Mouse (Mus musculus): ENCODE data around the gene Stx4a. TPM values are rescaled to one million over a fixed set of nuclear protein-coding genes. Genes with fewer than 3 reads are reported as not detected.

Gene Stx4a
- polyA plus RNA-seq, 1 experiment from 2014 or later, result 39.1 TPM

DNA sequence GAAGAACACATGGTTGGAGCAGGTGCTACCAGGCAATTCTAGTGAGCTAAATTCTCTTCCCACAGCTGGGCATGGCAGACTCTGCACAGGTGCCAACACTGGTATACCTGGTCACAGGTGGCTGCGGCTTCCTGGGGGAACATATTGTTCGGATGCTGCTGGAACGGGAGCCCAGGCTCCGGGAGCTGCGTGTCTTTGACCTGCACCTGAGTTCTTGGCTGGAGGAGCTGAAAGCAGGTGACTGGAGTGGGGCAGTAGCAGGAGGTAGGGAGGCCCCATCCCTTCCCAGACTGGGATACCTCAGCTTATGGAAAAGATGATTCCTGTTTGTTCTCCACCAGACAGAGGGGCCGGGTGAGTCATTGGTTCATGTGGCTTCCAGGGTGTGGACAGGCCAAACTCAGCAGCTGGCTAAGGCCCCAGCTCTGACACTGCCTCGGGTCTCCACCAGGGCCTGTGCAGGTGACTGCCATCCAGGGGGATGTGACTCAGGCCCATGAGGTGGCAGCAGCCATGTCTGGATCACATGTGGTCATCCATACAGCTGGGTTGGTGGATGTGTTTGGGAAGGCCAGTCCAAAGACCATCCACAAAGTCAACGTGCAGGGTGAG, 23.0 kb upstream of the Stx4a start:
- Histone ChIP-seq H3K27ac (peak overlapping the region; percentile 31; the same call in 1 of the 2 replicates), H3K4me3 (replicated peaks; ENCODE audit: low read depth, low read length) (no peak overlapping the region; the same call in 1 of the 2 replicates), H3K27me3 (ENCODE audit: insufficient read depth, low read length) (no peaks in the 10 kb centered on the region), H3K9me3 (replicated peaks; ENCODE audit: low read length) (no peaks in the 10 kb centered on the region), H3K36me3 (ENCODE audit: insufficient read depth, low read length) (peaks cover 35% of the 10 kb centered on the region), H3K4me1 (replicated peaks; ENCODE audit: insufficient read depth, low read length) (0 out of 2 replicates have a peak, but pooled peaks cover 5% of the 10 kb centered on the region), H3K4me2 (ENCODE audit: low read length) (peak overlapping the region; percentile 46), H3K9ac (ENCODE audit: low read depth, low read length) (peak overlapping the region; percentile 35)
- TF ChIP-seq CTCF (IDR thresholded peaks at IDR 0.05; ENCODE audit: low read depth), result peak; percentile 13; the same call in 1 of the 2 replicates
- ATAC-seq (replicated peaks; ENCODE audit: low FRiP score, low read depth), result 0 out of 2 replicates have a peak, but pooled peaks have one; percentile 9
- WGBS, result 87% methylated on average over 8 of the region's 8 CpGs
- no peak for DNase-seq (ENCODE audit: low spot score)

DNA sequence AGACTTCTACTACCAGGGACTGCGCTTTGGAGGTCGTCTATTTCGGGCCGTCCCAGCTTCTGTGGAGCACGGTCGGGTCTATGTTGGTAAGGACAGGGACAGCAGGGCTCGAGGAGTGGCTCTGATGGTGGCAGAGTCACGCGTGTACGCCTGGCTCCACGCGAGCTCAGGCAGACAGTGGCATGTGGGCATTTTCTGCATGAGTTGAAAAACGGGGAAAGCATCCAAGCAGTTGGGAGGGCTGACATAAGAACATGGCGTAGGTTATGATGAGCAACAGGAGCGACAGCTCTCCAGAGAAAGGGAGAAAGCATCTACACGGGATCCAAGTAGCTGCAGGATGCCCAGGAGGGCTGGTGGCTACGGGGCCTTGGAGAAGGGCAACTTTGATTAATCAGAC, 21.8 kb upstream of the Stx4a start:
- Histone ChIP-seq H3K36me3 (ENCODE audit: insufficient read depth, low read length) (peaks cover 28% of the 10 kb centered on the region), H3K27ac (no peak overlapping the region), H3K27me3 (ENCODE audit: insufficient read depth, low read length) (no peaks in the 10 kb centered on the region), H3K4me2 (ENCODE audit: low read length) (no peak overlapping the region), H3K4me3 (replicated peaks; ENCODE audit: low read depth, low read length) (no peak overlapping the region), H3K9me3 (replicated peaks; ENCODE audit: low read length) (no peaks in the 10 kb centered on the region), H3K9ac (ENCODE audit: low read depth, low read length) (no peak overlapping the region), H3K4me1 (replicated peaks; ENCODE audit: insufficient read depth, low read length) (0 out of 2 replicates have a peak, but pooled peaks cover 5% of the 10 kb centered on the region)
- no peak for DNase-seq (ENCODE audit: low spot score)
- ATAC-seq (replicated peaks; ENCODE audit: low FRiP score, low read depth), result no peak
- 93% methylated on average over 17 of the region's 17 CpGs for WGBS
- no peak for TF ChIP-seq CTCF (IDR thresholded peaks at IDR 0.05; ENCODE audit: low read depth)

DNA sequence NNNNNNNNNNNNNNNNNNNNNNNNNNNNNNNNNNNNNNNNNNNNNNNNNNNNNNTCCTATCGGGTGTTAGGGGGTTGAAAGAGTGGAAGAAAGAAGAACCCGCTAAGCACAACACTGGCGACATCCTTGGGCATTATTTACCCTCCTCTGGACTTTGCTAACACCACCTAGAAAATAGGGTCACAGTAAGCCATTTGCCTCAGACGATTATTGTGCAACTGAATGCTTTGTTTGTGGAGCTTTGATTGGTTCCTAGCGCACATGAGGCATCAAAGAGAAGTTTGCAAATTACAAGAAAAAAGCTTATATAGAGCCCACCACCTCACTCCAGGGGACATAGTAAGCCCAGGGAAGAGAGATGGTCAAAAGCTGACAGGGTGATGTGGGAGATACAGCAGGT, 15.3 kb upstream of the Stx4a start:
- Histone ChIP-seq H3K9me3 (replicated peaks; ENCODE audit: low read length) (no peaks in the 10 kb centered on the region), H3K9ac (ENCODE audit: low read depth, low read length) (no peak overlapping the region), H3K27ac (no peak overlapping the region), H3K4me2 (ENCODE audit: low read length) (no peak overlapping the region), H3K4me1 (replicated peaks; ENCODE audit: insufficient read depth, low read length) (no peaks in the 10 kb centered on the region), H3K36me3 (ENCODE audit: insufficient read depth, low read length) (0 out of 2 replicates have a peak, but pooled peaks cover 7% of the 10 kb centered on the region), H3K4me3 (replicated peaks; ENCODE audit: low read depth, low read length) (no peak overlapping the region), H3K27me3 (ENCODE audit: insufficient read depth, low read length) (no peaks in the 10 kb centered on the region)
- WGBS, result 59% methylated on average over 5 of the region's 5 CpGs
- TF ChIP-seq CTCF (IDR thresholded peaks at IDR 0.05; ENCODE audit: low read depth), result no peak
- ATAC-seq (replicated peaks; ENCODE audit: low FRiP score, low read depth) (no peak), DNase-seq (ENCODE audit: low spot score) (no peak)

DNA sequence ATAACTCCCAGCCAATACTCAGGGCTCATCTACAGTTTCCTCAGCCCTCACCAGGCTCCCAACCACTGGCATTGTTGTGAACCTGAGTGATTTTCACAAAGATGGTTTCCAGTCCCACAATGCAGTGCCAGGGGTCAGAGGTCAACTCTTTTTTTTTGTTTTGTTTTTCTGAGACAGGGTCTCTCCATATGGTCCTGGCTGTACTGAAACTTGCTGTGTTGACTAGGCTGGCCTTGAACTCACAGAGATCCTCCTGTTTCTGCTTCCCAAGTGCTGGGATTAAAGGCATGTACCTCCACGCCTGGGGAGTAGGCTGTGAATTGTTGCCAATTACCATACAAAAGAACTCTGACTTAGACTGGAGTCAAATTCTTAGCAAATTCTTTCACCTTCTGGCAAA, 14.2 kb upstream of the Stx4a start:
- Histone ChIP-seq H3K27me3 (ENCODE audit: insufficient read depth, low read length) (no peaks in the 10 kb centered on the region), H3K9ac (ENCODE audit: low read depth, low read length) (no peak overlapping the region), H3K4me2 (ENCODE audit: low read length) (no peak overlapping the region), H3K27ac (no peak overlapping the region), H3K9me3 (replicated peaks; ENCODE audit: low read length) (no peaks in the 10 kb centered on the region), H3K4me3 (replicated peaks; ENCODE audit: low read depth, low read length) (no peak overlapping the region), H3K36me3 (ENCODE audit: insufficient read depth, low read length) (0 out of 2 replicates have a peak, but pooled peaks cover 7% of the 10 kb centered on the region), H3K4me1 (replicated peaks; ENCODE audit: insufficient read depth, low read length) (no peaks in the 10 kb centered on the region)
- no peak for DNase-seq (ENCODE audit: low spot score)
- WGBS, result 94% methylated on average over 1 of the region's 1 CpGs
- TF ChIP-seq CTCF (IDR thresholded peaks at IDR 0.05; ENCODE audit: low read depth), result no peak
- no peak for ATAC-seq (replicated peaks; ENCODE audit: low FRiP score, low read depth)

DNA sequence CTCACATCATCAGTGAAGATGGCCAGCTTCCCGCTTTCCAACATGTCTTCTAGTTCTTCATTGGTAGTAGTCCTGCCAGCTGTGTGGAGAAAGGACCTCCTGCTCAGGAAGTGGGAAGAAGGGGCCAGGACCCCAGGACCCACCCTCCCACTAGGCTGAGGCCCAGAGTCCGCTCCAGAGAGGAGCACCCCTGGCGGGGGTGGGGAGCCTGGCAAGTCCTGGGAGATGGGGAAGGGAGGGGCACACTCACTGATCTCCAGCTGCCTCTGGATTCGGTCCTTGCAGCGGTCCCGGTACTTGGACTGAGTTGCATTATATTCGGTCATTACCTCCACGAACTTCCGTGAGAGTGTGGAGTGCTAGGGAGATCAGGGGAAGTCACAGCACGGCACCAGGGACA, 13.4 kb upstream of the Stx4a start:
- TF ChIP-seq CTCF (IDR thresholded peaks at IDR 0.05; ENCODE audit: low read depth), result no peak
- DNase-seq (ENCODE audit: low spot score), result no peak
- WGBS, result 86% methylated on average over 10 of the region's 10 CpGs
- no peak overlapping the region for H3K9ac ChIP-seq (ENCODE audit: low read depth, low read length)
- 0 out of 2 replicates have a peak, but pooled peaks cover 1% of the 10 kb centered on the region for H3K4me1 ChIP-seq (replicated peaks; ENCODE audit: insufficient read depth, low read length)
- H3K36me3 ChIP-seq (ENCODE audit: insufficient read depth, low read length), result 0 out of 2 replicates have a peak, but pooled peaks cover 7% of the 10 kb centered on the region
- ATAC-seq (replicated peaks; ENCODE audit: low FRiP score, low read depth), result 0 out of 2 replicates have a peak, but pooled peaks have one; percentile 27
- H3K27me3 ChIP-seq (ENCODE audit: insufficient read depth, low read length), result no peaks in the 10 kb centered on the region
- no peak overlapping the region for H3K4me3 ChIP-seq (replicated peaks; ENCODE audit: low read depth, low read length)
- no peak overlapping the region for H3K27ac ChIP-seq
- H3K4me2 ChIP-seq (ENCODE audit: low read length), result no peak overlapping the region
- no peaks in the 10 kb centered on the region for H3K9me3 ChIP-seq (replicated peaks; ENCODE audit: low read length)

DNA sequence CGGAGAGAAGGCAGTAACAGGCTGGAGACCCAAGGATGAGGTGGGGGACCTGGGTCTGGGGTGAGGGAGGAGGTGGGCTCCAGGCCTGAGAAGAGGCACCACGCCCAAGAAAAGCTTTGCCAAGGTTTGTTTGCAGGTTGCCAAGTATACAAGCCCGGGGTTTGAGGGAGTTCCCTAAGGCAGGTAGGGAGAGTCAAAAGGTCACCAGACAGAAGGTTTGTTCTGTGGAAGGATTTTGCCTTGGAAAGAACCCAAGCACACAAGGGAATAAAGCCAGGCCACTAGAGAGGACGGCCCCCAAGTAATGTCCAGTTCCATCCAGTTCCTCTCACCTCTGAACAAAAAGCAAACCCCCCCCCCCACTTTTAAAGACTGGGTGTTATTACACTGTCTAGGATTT, 12.9 kb upstream of the Stx4a start:
- H3K9me3 ChIP-seq (replicated peaks; ENCODE audit: low read length), result no peaks in the 10 kb centered on the region
- no peak for ATAC-seq (replicated peaks; ENCODE audit: low FRiP score, low read depth)

More for the DNA sequence above, 12.9 kb upstream of the Stx4a start:
- Histone ChIP-seq H3K27ac (no peak overlapping the region), H3K4me2 (ENCODE audit: low read length) (no peak overlapping the region), H3K4me1 (replicated peaks; ENCODE audit: insufficient read depth, low read length) (0 out of 2 replicates have a peak, but pooled peaks cover 2% of the 10 kb centered on the region), H3K9ac (ENCODE audit: low read depth, low read length) (no peak overlapping the region), H3K4me3 (replicated peaks; ENCODE audit: low read depth, low read length) (no peak overlapping the region), H3K36me3 (ENCODE audit: insufficient read depth, low read length) (0 out of 2 replicates have a peak, but pooled peaks cover 7% of the 10 kb centered on the region), H3K27me3 (ENCODE audit: insufficient read depth, low read length) (no peaks in the 10 kb centered on the region)
- WGBS, result 78% methylated on average over 4 of the region's 4 CpGs
- DNase-seq (ENCODE audit: low spot score), result no peak
- TF ChIP-seq CTCF (IDR thresholded peaks at IDR 0.05; ENCODE audit: low read depth), result no peak
